Mouse (Mus musculus) heart, adult 2 months (tissue): ENCODE measurements around the gene Cpxm2.

Source experiments
- EP300 ChIP-seq: fragments of 200-500 bp; IDR thresholded peaks from 2 replicates; pipeline ENCODE4 v1.6.1; 2011; ENCODE audit warnings: low read depth, low read length, control low read depth; ENCODE audit not compliant: insufficient read depth
- POLR2A ChIP-seq: fragments of 200-500 bp; IDR thresholded peaks from 2 replicates; pipeline ENCODE4 v1.6.1; 2011; ENCODE audit warnings: mild to moderate bottlenecking, low read depth, low read length, control low read depth; ENCODE audit not compliant: insufficient read depth

GRCm38 (mm10) chr7:132031940-132032531 lies 122.5 kb downstream of the Cpxm2 start:
- TF ChIP-seq EP300, result no peak
- no peak for TF ChIP-seq POLR2A
